Mouse (Mus musculus) megakaryocyte, embryonic 14.5 days (primary cell): ENCODE measurements at regions not wholly inside any gene's neighbourhood (a gene's known extent, or its start where the extent isn't known, plus 50 kb on each side); places are given as distances from the start of the nearest gene placed in this dataset.

Experiments used
- FLI1 ChIP-seq: IDR thresholded peaks from 2 replicates; pipeline ENCODE4 v1.6.1; 2012; ENCODE audit warnings: low read length, inconsistent platforms, mixed read lengths
- GATA1 ChIP-seq: IDR thresholded peaks from 3 replicates; pipeline ENCODE4 v1.6.1; 2012; ENCODE audit warnings: mixed read lengths, low read length, inconsistent platforms, borderline replicate concordance

DNA sequence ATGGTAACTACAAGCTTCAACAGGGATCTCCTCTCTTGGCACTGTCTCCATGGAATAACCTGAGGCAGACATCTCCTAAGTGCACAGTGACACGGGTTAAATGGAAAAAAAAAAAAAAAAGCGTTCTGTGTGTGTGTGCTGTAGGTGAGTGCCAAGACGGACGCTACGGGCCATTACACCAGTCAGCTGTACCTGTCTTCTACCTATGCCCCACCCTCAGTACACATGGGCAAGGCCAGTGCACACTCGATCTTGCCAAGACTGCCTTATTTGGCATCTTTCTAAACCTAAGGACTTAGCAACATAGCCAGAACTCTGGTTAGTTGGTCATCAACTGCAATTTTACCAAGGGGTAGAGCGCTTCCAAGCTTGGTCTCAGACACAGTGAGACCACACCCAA lies 173.1 kb upstream of the Dyrk2 start:
- TF ChIP-seq GATA1 (no peak), FLI1 (no peak)
